Mouse (Mus musculus): Measurements from ENCODE around the gene Abhd14a. TPM values are rescaled to one million over a fixed set of nuclear protein-coding genes. Genes with fewer than 3 reads are reported as not detected.
"Not testable (repeated sequence)": the region's sequence is repeated elsewhere in the genome, so short reads cannot be mapped to it uniquely, and the experiment has no call there.

Gene Abhd14a
- polyA plus RNA-seq (2015; fragmentation: Nextera tagmentation; extraction: Ambion mirVana) = 52.8 and 56.0 TPM in 2 replicates

DNA sequence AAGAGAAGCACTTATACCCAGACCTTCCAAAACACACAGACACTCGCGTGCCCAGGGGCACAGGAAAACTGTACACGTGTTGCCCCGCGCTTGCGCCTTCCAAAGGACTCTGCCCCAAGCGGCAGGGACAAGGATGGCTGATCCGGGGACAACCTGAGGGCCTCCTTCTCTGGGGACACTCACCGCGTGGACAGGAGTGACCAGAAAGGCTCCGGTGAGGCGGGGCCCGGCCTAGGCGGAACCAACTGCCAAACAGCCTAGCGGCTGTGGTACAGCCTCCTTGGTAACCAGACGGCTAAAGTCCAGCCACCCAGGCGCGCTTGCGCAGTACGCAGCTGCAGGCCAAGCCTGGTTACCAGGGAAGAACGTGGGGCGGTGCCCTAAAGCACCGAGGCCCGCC lies at the start of gene Abhd14a, which contains the start of gene Abhd14b:
Abhd14a (minus strand) TSS at position 331 of the 400 bp plus-strand sequence.
Abhd14b (plus strand) TSS at position 112 of the 400 bp plus-strand sequence.
- peak within 1 kb of the TSS; percentile 85 for H3K4me2 ChIP-seq (ENCODE audit: low read depth, low read length)
- peaks cover 34% of the 10 kb centered on the region for H3K4me1 ChIP-seq (replicated peaks; ENCODE audit: control insufficient read depth, insufficient read depth, low read length)
- H3K9ac ChIP-seq (ENCODE audit: low read length) = peak within 1 kb of the TSS; percentile 78
- no peaks in the 10 kb centered on the region for H3K36me3 ChIP-seq (ENCODE audit: control insufficient read depth, insufficient read depth, low read length)
- no peaks in the 10 kb centered on the region for H3K27me3 ChIP-seq (ENCODE audit: control insufficient read depth, insufficient read depth, low read depth, low read length)
- peak; percentile 87 for ATAC-seq (ENCODE audit: low read depth)
- H3K27ac ChIP-seq (ENCODE audit: low read length) = peak within 1 kb of the TSS; percentile 60
- H3K9me3 ChIP-seq (ENCODE audit: control insufficient read depth, low read length) = no peaks in the 10 kb centered on the region
- 0% methylated on average over 24 of the region's 24 CpGs for WGBS
- peak within 1 kb of the TSS; percentile 64 for H3K4me3 ChIP-seq (ENCODE audit: low read length)

GRCm38 (mm10) chr9:106487602-106488001 lies 40.1 kb upstream of the Abhd14a start:
- H3K4me2 ChIP-seq (ENCODE audit: low read depth, low read length); H3K27me3 ChIP-seq (ENCODE audit: control insufficient read depth, insufficient read depth, low read depth, low read length); H3K9me3 ChIP-seq (ENCODE audit: control insufficient read depth, low read length); H3K4me3 ChIP-seq (ENCODE audit: low read length); H3K27ac ChIP-seq (ENCODE audit: low read length); H3K4me1 ChIP-seq (replicated peaks; ENCODE audit: control insufficient read depth, insufficient read depth, low read length); ATAC-seq (ENCODE audit: low read depth); H3K9ac ChIP-seq (ENCODE audit: low read length): not testable (repeated sequence)
- 83% methylated on average over 6 of the region's 6 CpGs for WGBS
- H3K36me3 ChIP-seq (ENCODE audit: control insufficient read depth, insufficient read depth, low read length) = peaks cover 13% of the 10 kb centered on the region

DNA sequence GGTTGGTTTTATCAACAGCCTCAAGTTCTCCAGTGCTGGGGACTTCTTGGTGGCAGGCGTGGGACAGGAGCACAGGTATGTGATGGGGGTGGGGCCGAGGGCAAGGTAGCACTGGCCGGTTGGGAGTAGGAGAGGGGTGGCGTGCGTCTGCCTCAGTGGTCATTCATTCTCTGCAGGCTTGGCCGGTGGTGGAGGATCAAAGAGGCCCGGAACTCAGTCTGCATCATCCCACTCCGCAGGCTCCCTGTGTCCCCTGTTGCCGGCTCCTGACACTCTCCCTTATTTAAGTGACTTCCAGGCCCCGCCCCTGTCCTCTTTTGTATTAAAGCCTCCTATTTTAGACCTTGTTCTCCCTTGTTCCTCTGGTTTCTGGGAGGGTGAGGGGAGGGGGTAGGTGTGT lies 37.6 kb upstream of the Abhd14a start:
- no peak for ATAC-seq (ENCODE audit: low read depth)
- H3K36me3 ChIP-seq (ENCODE audit: control insufficient read depth, insufficient read depth, low read length) = peaks cover 17% of the 10 kb centered on the region
- H3K27ac ChIP-seq (ENCODE audit: low read length) = no peak overlapping the region
- WGBS = 85% methylated on average over 10 of the region's 10 CpGs
- no peak overlapping the region for H3K4me2 ChIP-seq (ENCODE audit: low read depth, low read length)
- no peak overlapping the region for H3K4me3 ChIP-seq (ENCODE audit: low read length)
- no peaks in the 10 kb centered on the region for H3K9me3 ChIP-seq (ENCODE audit: control insufficient read depth, low read length)
- no peaks in the 10 kb centered on the region for H3K4me1 ChIP-seq (replicated peaks; ENCODE audit: control insufficient read depth, insufficient read depth, low read length)
- no peaks in the 10 kb centered on the region for H3K27me3 ChIP-seq (ENCODE audit: control insufficient read depth, insufficient read depth, low read depth, low read length)
- no peak overlapping the region for H3K9ac ChIP-seq (ENCODE audit: low read length)

DNA sequence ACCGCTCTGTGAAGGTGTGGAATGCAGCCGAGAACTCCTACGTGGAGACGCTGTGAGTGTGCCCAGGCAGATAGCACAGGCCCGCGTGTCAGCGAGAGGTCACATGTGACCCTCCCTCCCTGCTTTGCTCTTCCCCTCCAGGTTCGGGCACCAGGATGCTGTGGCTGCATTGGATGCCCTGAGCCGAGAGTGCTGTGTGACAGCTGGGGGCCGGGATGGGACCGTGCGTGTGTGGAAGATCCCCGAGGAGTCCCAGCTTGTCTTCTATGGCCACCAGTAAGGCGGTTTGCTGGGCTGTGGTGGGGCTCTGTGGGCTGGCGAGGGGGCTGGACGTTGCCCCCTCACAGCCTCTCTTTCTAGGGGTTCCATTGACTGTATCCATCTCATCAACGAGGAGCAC lies 36.1 kb upstream of the Abhd14a start:
- H3K9ac ChIP-seq (ENCODE audit: low read length) = no peak overlapping the region
- H3K4me1 ChIP-seq (replicated peaks; ENCODE audit: control insufficient read depth, insufficient read depth, low read length) = no peaks in the 10 kb centered on the region
- no peak for ATAC-seq (ENCODE audit: low read depth)
- WGBS = 88% methylated on average over 17 of the region's 17 CpGs
- no peak overlapping the region for H3K4me2 ChIP-seq (ENCODE audit: low read depth, low read length)
- no peak overlapping the region for H3K27ac ChIP-seq (ENCODE audit: low read length)
- no peak overlapping the region for H3K4me3 ChIP-seq (ENCODE audit: low read length)
- H3K36me3 ChIP-seq (ENCODE audit: control insufficient read depth, insufficient read depth, low read length) = peaks cover 17% of the 10 kb centered on the region
- no peaks in the 10 kb centered on the region for H3K27me3 ChIP-seq (ENCODE audit: control insufficient read depth, insufficient read depth, low read depth, low read length)
- H3K9me3 ChIP-seq (ENCODE audit: control insufficient read depth, low read length) = no peaks in the 10 kb centered on the region

GRCm38 (mm10) chr9:106483136-106483535 lies 35.7 kb upstream of the Abhd14a start:
- H3K36me3 ChIP-seq (ENCODE audit: control insufficient read depth, insufficient read depth, low read length) = peaks cover 17% of the 10 kb centered on the region
- H3K4me2 ChIP-seq (ENCODE audit: low read depth, low read length) = no peak overlapping the region
- 96% methylated on average over 10 of the region's 10 CpGs for WGBS
- H3K27ac ChIP-seq (ENCODE audit: low read length) = no peak overlapping the region
- no peaks in the 10 kb centered on the region for H3K9me3 ChIP-seq (ENCODE audit: control insufficient read depth, low read length)
- no peak for ATAC-seq (ENCODE audit: low read depth)
- H3K27me3 ChIP-seq (ENCODE audit: control insufficient read depth, insufficient read depth, low read depth, low read length) = no peaks in the 10 kb centered on the region
- peaks cover 3% of the 10 kb centered on the region for H3K4me1 ChIP-seq (replicated peaks; ENCODE audit: control insufficient read depth, insufficient read depth, low read length)
- H3K4me3 ChIP-seq (ENCODE audit: low read length) = no peak overlapping the region
- no peak overlapping the region for H3K9ac ChIP-seq (ENCODE audit: low read length)

- Histone ChIP-seq H3K4me2 (ENCODE audit: low read depth, low read length) (no peak overlapping the region), H3K36me3 (ENCODE audit: control insufficient read depth, insufficient read depth, low read length) (peaks cover 17% of the 10 kb centered on the region)
- ATAC-seq (ENCODE audit: low read depth) = no peak
Measured at GRCm38 (mm10) chr9:106482578-106483115, 35.2 kb upstream of the Abhd14a start.

GRCm38 (mm10) chr9:106481676-106482075 lies 34.2 kb upstream of the Abhd14a start:
- peaks cover 7% of the 10 kb centered on the region for H3K4me1 ChIP-seq (replicated peaks; ENCODE audit: control insufficient read depth, insufficient read depth, low read length)
- peaks cover 17% of the 10 kb centered on the region for H3K36me3 ChIP-seq (ENCODE audit: control insufficient read depth, insufficient read depth, low read length)
- H3K27me3 ChIP-seq (ENCODE audit: control insufficient read depth, insufficient read depth, low read depth, low read length) = no peaks in the 10 kb centered on the region
- no peak overlapping the region for H3K4me2 ChIP-seq (ENCODE audit: low read depth, low read length)
- WGBS = 88% methylated on average over 13 of the region's 13 CpGs
- H3K9me3 ChIP-seq (ENCODE audit: control insufficient read depth, low read length) = no peaks in the 10 kb centered on the region
- H3K27ac ChIP-seq (ENCODE audit: low read length) = no peak overlapping the region
- H3K9ac ChIP-seq (ENCODE audit: low read length) = no peak overlapping the region
- ATAC-seq (ENCODE audit: low read depth) = no peak
- H3K4me3 ChIP-seq (ENCODE audit: low read length) = no peak overlapping the region

More at GRCm38 (mm10) chr9:106482578-106483115, 35.2 kb upstream of the Abhd14a start:
- Histone ChIP-seq H3K4me1 (replicated peaks; ENCODE audit: control insufficient read depth, insufficient read depth, low read length) (peaks cover 7% of the 10 kb centered on the region), H3K27ac (ENCODE audit: low read length) (no peak overlapping the region), H3K27me3 (ENCODE audit: control insufficient read depth, insufficient read depth, low read depth, low read length) (no peaks in the 10 kb centered on the region), H3K9me3 (ENCODE audit: control insufficient read depth, low read length) (no peaks in the 10 kb centered on the region), H3K9ac (ENCODE audit: low read length) (no peak overlapping the region), H3K4me3 (ENCODE audit: low read length) (no peak overlapping the region)
- 86% methylated on average over 17 of the region's 17 CpGs for WGBS

GRCm38 (mm10) chr9:106481075-106481474 lies 33.6 kb upstream of the Abhd14a start:
- peaks cover 13% of the 10 kb centered on the region for H3K4me1 ChIP-seq (replicated peaks; ENCODE audit: control insufficient read depth, insufficient read depth, low read length)
- H3K36me3 ChIP-seq (ENCODE audit: control insufficient read depth, insufficient read depth, low read length) = peaks cover 14% of the 10 kb centered on the region
- no peak overlapping the region for H3K9ac ChIP-seq (ENCODE audit: low read length)
- H3K27ac ChIP-seq (ENCODE audit: low read length) = no peak overlapping the region
- 91% methylated on average over 15 of the region's 15 CpGs for WGBS
- no peak overlapping the region for H3K4me3 ChIP-seq (ENCODE audit: low read length)
- H3K4me2 ChIP-seq (ENCODE audit: low read depth, low read length) = no peak overlapping the region
- ATAC-seq (ENCODE audit: low read depth) = no peak
- no peaks in the 10 kb centered on the region for H3K27me3 ChIP-seq (ENCODE audit: control insufficient read depth, insufficient read depth, low read depth, low read length)
- H3K9me3 ChIP-seq (ENCODE audit: control insufficient read depth, low read length) = no peaks in the 10 kb centered on the region

GRCm38 (mm10) chr9:106480541-106480940 lies 33.1 kb upstream of the Abhd14a start:
- Histone ChIP-seq H3K4me1 (replicated peaks; ENCODE audit: control insufficient read depth, insufficient read depth, low read length) (peaks cover 19% of the 10 kb centered on the region), H3K27me3 (ENCODE audit: control insufficient read depth, insufficient read depth, low read depth, low read length) (no peaks in the 10 kb centered on the region), H3K27ac (ENCODE audit: low read length) (no peak overlapping the region), H3K36me3 (ENCODE audit: control insufficient read depth, insufficient read depth, low read length) (peaks cover 13% of the 10 kb centered on the region), H3K9ac (ENCODE audit: low read length) (no peak overlapping the region), H3K4me2 (ENCODE audit: low read depth, low read length) (no peak overlapping the region), H3K9me3 (ENCODE audit: control insufficient read depth, low read length) (no peaks in the 10 kb centered on the region), H3K4me3 (ENCODE audit: low read length) (no peak overlapping the region)
- no peak for ATAC-seq (ENCODE audit: low read depth)
- 89% methylated on average over 7 of the region's 7 CpGs for WGBS
